Mouse (Mus musculus) layer of hippocampus, postnatal 25 days (tissue): ENCODE data around the gene Gstp2. TPM values are rescaled to one million over a fixed set of nuclear protein-coding genes. Genes with fewer than 3 reads are reported as not detected.
"Not testable (repeated sequence)": the region's sequence is repeated elsewhere in the genome, so short reads cannot be mapped to it uniquely, and the experiment has no call there.

Experiments
- DNase-seq, 2 experiments: peaks; one replicate each; pipeline ENCODE4 v3.0.0; 2022; ENCODE audit warnings: mixed read lengths in 2 of 2, low spot score in 1 of 2; ENCODE audit errors: extremely low spot score in 1 of 2
- total RNA-seq, 2 experiments: library from RNA; stranded (reverse); gene quantifications; 2 replicates each; pipeline ENCODE4 v1.2.3; 2021

Gene Gstp2
- total RNA-seq, 2 experiments from 2014 or later, result 35.5 to 41.9 TPM

- no peak for DNase-seq
Observed at GRCm38 (mm10) chr19:4070756-4071155, 24.9 kb upstream of the Gstp2 start.

GRCm38 (mm10) chr19:4070311-4070710 is 24.5 kb upstream of the Gstp2 start:
- no peak for DNase-seq

- DNase-seq, result no peak
Observed at GRCm38 (mm10) chr19:4068717-4069410, 23.0 kb upstream of the Gstp2 start.

- not testable (repeated sequence) for DNase-seq
Observed at GRCm38 (mm10) chr19:4068242-4068641, 22.4 kb upstream of the Gstp2 start.

GRCm38 (mm10) chr19:4066877-4067276 is 21.1 kb upstream of the Gstp2 start:
- no peak for DNase-seq

GRCm38 (mm10) chr19:4066280-4066679 is 20.5 kb upstream of the Gstp2 start:
- no peak for DNase-seq

- DNase-seq, result not testable (repeated sequence)
Observed at GRCm38 (mm10) chr19:4064501-4064900, 18.7 kb upstream of the Gstp2 start.

GRCm38 (mm10) chr19:4063357-4063756 is 17.5 kb upstream of the Gstp2 start:
- DNase-seq, result not testable (repeated sequence)

GRCm38 (mm10) chr19:4060899-4061465 is 15.2 kb upstream of the Gstp2 start:
- DNase-seq, result no peak

GRCm38 (mm10) chr19:4060044-4060898 is 14.4 kb upstream of the Gstp2 start:
- DNase-seq, result not testable (repeated sequence)

- no peak for DNase-seq
Observed at GRCm38 (mm10) chr19:4059069-4059740, 13.4 kb upstream of the Gstp2 start, which contains the start of gene Gstp3. TSS of gene Gstp3 (minus strand) at chr19:4059569.

- no peak for DNase-seq
Observed at GRCm38 (mm10) chr19:4058581-4058980, 12.8 kb upstream of the Gstp2 start.

- DNase-seq, result no peak
Observed at GRCm38 (mm10) chr19:4057962-4058361, 12.1 kb upstream of the Gstp2 start.

- DNase-seq, result no peak
Observed at GRCm38 (mm10) chr19:4057389-4057788, 11.6 kb upstream of the Gstp2 start.

- no peak for DNase-seq
Observed at GRCm38 (mm10) chr19:4056727-4057126, 10.9 kb upstream of the Gstp2 start.

GRCm38 (mm10) chr19:4055947-4056693 is 10.3 kb upstream of the Gstp2 start:
- DNase-seq, result no peak

- DNase-seq, result no peak
Observed at GRCm38 (mm10) chr19:4055216-4055946, 9.6 kb upstream of the Gstp2 start.

- DNase-seq, result no peak
Observed at GRCm38 (mm10) chr19:4054613-4055012, 8.8 kb upstream of the Gstp2 start.

- DNase-seq, result no peak
Observed at GRCm38 (mm10) chr19:4052516-4053030, 6.8 kb upstream of the Gstp2 start.
